Comparison of ENCODE assay signal across 29 mouse cellular contexts in genomic region chr8:22207535-22207934, GRCm38 (mm10). TPM values are rescaled to one million over a fixed set of nuclear protein-coding genes. Genes with fewer than 3 reads are reported as not detected.
DNase-seq lines count a peak whose midpoint lies in the region; ATAC-seq and TF ChIP-seq lines count a peak whose summit lies in the region.
"Had no signal": no experiment of that assay in that cellular context is flagged by ENCODE, and none has a peak within 500 bp of the region (broad histone marks: within the 10 kb centered on the region; RNA-seq: fewer than 3 reads in every experiment).

No protein-coding gene starts in this region.

- no peak for TF ChIP-seq EP300 in heart, adult 2 months (IDR thresholded peaks at IDR 0.05; ENCODE audit: insufficient read depth, low read depth, low read length)

- H3K9me3 ChIP-seq in heart, embryonic 11.5 days (replicated peaks; ENCODE audit: control insufficient read depth, low read length), result no peaks in the 10 kb centered on the region
- H3K9me3 ChIP-seq in kidney, embryonic 15.5 days (replicated peaks), result no peaks in the 10 kb centered on the region
- no peaks in the 10 kb centered on the region for H3K9me3 ChIP-seq in kidney, embryonic 14.5 days (ENCODE audit: control insufficient read depth, low read length)
- H3K9me3 ChIP-seq in megakaryocyte, embryonic 14.5 days, result no peaks in the 10 kb centered on the region
- no peaks in the 10 kb centered on the region for H3K9me3 ChIP-seq in forebrain, embryonic 14.5 days (replicated peaks; ENCODE audit: control insufficient read depth, low read length)
- H3K9me3 ChIP-seq: embryonic facial prominence, embryonic 12.5 days; hindbrain, embryonic 13.5 days; liver, embryonic 12.5 days; midbrain, embryonic 13.5 days; neural tube, embryonic 13.5 days had no signal

- intact Hi-C loops in heart, adult 2 months (cut with DNase I), result no loop called here

- H3K27ac ChIP-seq in heart, adult 2 months, result peak overlapping the region; percentile 26; the same call in 1 of the 2 replicates
- H3K27ac ChIP-seq in heart, embryonic 11.5 days (ENCODE audit: low read depth, low read length), result no peak overlapping the region
- 0 out of 2 replicates have a peak overlapping the region, but pooled peaks have one; percentile 68 for H3K27ac ChIP-seq in kidney, embryonic 15.5 days
- H3K27ac ChIP-seq in kidney, embryonic 14.5 days (ENCODE audit: low read depth, low read length), result no peak overlapping the region
- no peak overlapping the region for H3K27ac ChIP-seq in forebrain, embryonic 14.5 days (ENCODE audit: low read depth, low read length)
- H3K27ac ChIP-seq: embryonic facial prominence, embryonic 12.5 days; hindbrain, embryonic 13.5 days; midbrain, embryonic 13.5 days had no signal

- H3K4me2 ChIP-seq in heart, embryonic 11.5 days, result no peak overlapping the region
- no peak overlapping the region for H3K4me2 ChIP-seq in kidney, embryonic 15.5 days
- H3K4me2 ChIP-seq in kidney, embryonic 14.5 days (replicated peaks; ENCODE audit: low read depth, low read length), result no peak overlapping the region
- no peak overlapping the region for H3K4me2 ChIP-seq in forebrain, embryonic 14.5 days (ENCODE audit: low read length)
- H3K4me2 ChIP-seq: embryonic facial prominence, embryonic 12.5 days; hindbrain, embryonic 13.5 days; liver, embryonic 12.5 days; midbrain, embryonic 13.5 days; neural tube, embryonic 13.5 days had no signal

- no peak overlapping the region for H3K9ac ChIP-seq in heart, adult 2 months (ENCODE audit: low read depth, low read length)
- no peak overlapping the region for H3K9ac ChIP-seq in heart, embryonic 11.5 days (ENCODE audit: low read depth, low read length)
- H3K9ac ChIP-seq in kidney, embryonic 15.5 days, result no peak overlapping the region
- no peak overlapping the region for H3K9ac ChIP-seq in kidney, embryonic 14.5 days (ENCODE audit: low read depth, low read length)
- H3K9ac ChIP-seq in forebrain, embryonic 14.5 days (ENCODE audit: low read length), result no peak overlapping the region
- H3K9ac ChIP-seq: embryonic facial prominence, embryonic 12.5 days; hindbrain, embryonic 13.5 days; liver, embryonic 12.5 days; liver, postnatal 0 days; midbrain, embryonic 13.5 days; neural tube, embryonic 13.5 days had no signal

- no peaks in the 10 kb centered on the region for H3K27me3 ChIP-seq in heart, adult 2 months (ENCODE audit: control insufficient read depth, insufficient read depth, low read length)
- H3K27me3 ChIP-seq in heart, embryonic 11.5 days (ENCODE audit: control insufficient read depth, insufficient read depth, low read length), result no peaks in the 10 kb centered on the region
- H3K27me3 ChIP-seq in kidney, embryonic 15.5 days, result no peaks in the 10 kb centered on the region
- no peaks in the 10 kb centered on the region for H3K27me3 ChIP-seq in kidney, embryonic 14.5 days (ENCODE audit: control insufficient read depth, insufficient read depth, low read length)
- no peaks in the 10 kb centered on the region for H3K27me3 ChIP-seq in megakaryocyte, embryonic 14.5 days (replicated peaks)
- H3K27me3 ChIP-seq in forebrain, embryonic 14.5 days (replicated peaks; ENCODE audit: control insufficient read depth, insufficient read depth, low read length), result no peaks in the 10 kb centered on the region
- H3K27me3 ChIP-seq: embryonic facial prominence, embryonic 12.5 days; hindbrain, embryonic 13.5 days; liver, embryonic 12.5 days; midbrain, embryonic 13.5 days; neural tube, embryonic 13.5 days had no signal

- peaks cover 2% of the 10 kb centered on the region; the same call in 1 of the 2 replicates for H3K4me1 ChIP-seq in heart, adult 2 months (ENCODE audit: control insufficient read depth, insufficient read depth, low read length)
- peaks cover 11% of the 10 kb centered on the region for H3K4me1 ChIP-seq in heart, embryonic 11.5 days (ENCODE audit: control insufficient read depth, insufficient read depth, low read length)
- no peaks in the 10 kb centered on the region for H3K4me1 ChIP-seq in kidney, embryonic 15.5 days
- H3K4me1 ChIP-seq in kidney, embryonic 14.5 days (ENCODE audit: control insufficient read depth, insufficient read depth, low read length), result no peaks in the 10 kb centered on the region
- peaks cover 35% of the 10 kb centered on the region for H3K4me1 ChIP-seq in megakaryocyte, embryonic 14.5 days
- no peaks in the 10 kb centered on the region for H3K4me1 ChIP-seq in forebrain, embryonic 14.5 days (ENCODE audit: control insufficient read depth, insufficient read depth, low read length)
- H3K4me1 ChIP-seq: embryonic facial prominence, embryonic 12.5 days; hindbrain, embryonic 13.5 days; midbrain, embryonic 13.5 days; neural tube, embryonic 13.5 days had no signal

- no peak for DNase-seq in heart, adult 2 months
- DNase-seq in forebrain, embryonic 14.5 days (ENCODE audit: low spot score), result no peak
- DNase-seq: adrenal gland, postnatal 14 days; cerebellum, adult 11 months; cerebellum, adult 9-10 months; cerebellum, postnatal 36 days; embryo, embryonic 11 days; gastrocnemius, postnatal 10 days; heart, postnatal 36 days; kidney, postnatal 4 days; layer of hippocampus, postnatal 36 days; left cerebral cortex, postnatal 4 days; liver, postnatal 0 days; right cerebral cortex, postnatal 4 days; thymus, adult 2 months; thymus, postnatal 4 days had no signal

- H3K4me3 ChIP-seq in heart, adult 2 months, result no peak overlapping the region
- no peak overlapping the region for H3K4me3 ChIP-seq in heart, embryonic 11.5 days (ENCODE audit: low read depth, low read length)
- H3K4me3 ChIP-seq in kidney, embryonic 15.5 days (replicated peaks), result no peak overlapping the region
- H3K4me3 ChIP-seq in kidney, embryonic 14.5 days (ENCODE audit: low read length), result no peak overlapping the region
- peak overlapping the region; percentile 59 for H3K4me3 ChIP-seq in megakaryocyte, embryonic 14.5 days (replicated peaks)
- H3K4me3 ChIP-seq in forebrain, embryonic 14.5 days (ENCODE audit: low read depth, low read length), result no peak overlapping the region
- H3K4me3 ChIP-seq: embryonic facial prominence, embryonic 12.5 days; hindbrain, embryonic 13.5 days; liver, embryonic 12.5 days; midbrain, embryonic 13.5 days; neural tube, embryonic 13.5 days had no signal

- no peak for TF ChIP-seq POLR2A in heart, adult 2 months (IDR thresholded peaks at IDR 0.05; ENCODE audit: insufficient read depth, low read depth, low read length)

- no peak for ATAC-seq in heart, embryonic 11.5 days (replicated peaks; ENCODE audit: insufficient number of reproducible peaks, low FRiP score, low TSS enrichment)
- no peak for ATAC-seq in kidney, embryonic 15.5 days (replicated peaks; ENCODE audit: low FRiP score)
- ATAC-seq in kidney, embryonic 14.5 days (ENCODE audit: low FRiP score, low TSS enrichment), result no peak
- peak; percentile 68 for ATAC-seq in common myeloid progenitor, adult 5-6 weeks (replicated peaks; ENCODE audit: low read depth, poor library complexity, severe bottlenecking)
- no peak for ATAC-seq in forebrain, embryonic 14.5 days
- ATAC-seq: CD4-positive, CD25-positive, alpha-beta regulatory T cell, adult 4 months; forebrain, embryonic 16.5 days; intestine, embryonic 16.5 days; liver, embryonic 12.5 days; liver, postnatal 0 days; midbrain, embryonic 13.5 days had no signal

- 46% methylated on average over 4 of the region's 4 CpGs for WGBS in heart, adult 2 months
- 65% methylated on average over 4 of the region's 4 CpGs for WGBS in heart, embryonic 11.5 days (ENCODE audit: insufficient replicate concordance)
- whole genome bisulfite sequencing in kidney, embryonic 15.5 days, result 73% methylated on average over 4 of the region's 4 CpGs
- WGBS in kidney, embryonic 14.5 days, result 77% methylated on average over 4 of the region's 4 CpGs
- WGBS in forebrain, embryonic 14.5 days, result 84% methylated on average over 4 of the region's 4 CpGs

- no peak for TF ChIP-seq CTCF in heart, adult 2 months (IDR thresholded peaks at IDR 0.05)

- no peaks in the 10 kb centered on the region for H3K79me2 ChIP-seq in heart, adult 2 months (replicated peaks; ENCODE audit: control insufficient read depth, insufficient read depth, low read length)

- H3K36me3 ChIP-seq in heart, adult 2 months (ENCODE audit: control insufficient read depth, insufficient read depth, low read length), result peaks cover 4% of the 10 kb centered on the region
- peaks cover 13% of the 10 kb centered on the region for H3K36me3 ChIP-seq in heart, embryonic 11.5 days (ENCODE audit: control insufficient read depth, insufficient read depth, low read length)
- peaks cover 75% of the 10 kb centered on the region for H3K36me3 ChIP-seq in kidney, embryonic 15.5 days
- H3K36me3 ChIP-seq in kidney, embryonic 14.5 days (ENCODE audit: control insufficient read depth, insufficient read depth, low read length), result peaks cover 30% of the 10 kb centered on the region; the same call in 1 of the 2 replicates
- peaks cover 53% of the 10 kb centered on the region for H3K36me3 ChIP-seq in megakaryocyte, embryonic 14.5 days (replicated peaks; ENCODE audit: low read length)
- H3K36me3 ChIP-seq in forebrain, embryonic 14.5 days (ENCODE audit: control insufficient read depth, insufficient read depth, low read length), result peaks cover 51% of the 10 kb centered on the region

RNA-seq across cellular contexts. Expression of gene Vps36, which starts 14.9 kb away (rescaled TPM):
- 10 to 100 TPM; 25.2 to 27.0 TPM for total RNA-seq in heart, adult 2 months (2021)
- polyA plus RNA-seq in heart, adult 2 months (2012; rRNA removed), result 9.9 and 16.2 TPM in 2 replicates
- 27.7 and 29.6 TPM in 2 replicates for polyA plus RNA-seq in heart, embryonic 11.5 days (2014; fragmentation: Nextera tagmentation; extraction: Ambion mirVana)
- 38.3 and 40.6 TPM in 2 replicates for polyA plus RNA-seq in kidney, embryonic 15.5 days (2015; fragmentation: Nextera tagmentation; extraction: Ambion mirVana)
- 39.0 and 40.0 TPM in 2 replicates for polyA plus RNA-seq in kidney, embryonic 14.5 days (2014; fragmentation: Nextera tagmentation; extraction: Ambion mirVana)
- total RNA-seq in common myeloid progenitor, adult 5-6 weeks (2017), result 39.9 and 43.4 TPM in 2 replicates
- 1.4 and 7.2 TPM in 2 replicates for polyA plus RNA-seq in megakaryocyte, embryonic 14.5 days (2012; ENCODE audit: insufficient read depth, low replicate concordance)
- 29.1 and 32.8 TPM in 2 replicates for polyA plus RNA-seq in forebrain, embryonic 14.5 days (2014; fragmentation: Nextera tagmentation; extraction: Ambion mirVana)

RNA-seq across cellular contexts. Expression of gene Thsd1, which starts 19.6 kb away (rescaled TPM):
- total RNA-seq in heart, adult 2 months (2021), result 1 to 10 TPM; 4.8 TPM
- polyA plus RNA-seq in heart, adult 2 months (2012; rRNA removed), result 4.4 and 6.2 TPM in 2 replicates
- polyA plus RNA-seq in heart, embryonic 11.5 days (2014; fragmentation: Nextera tagmentation; extraction: Ambion mirVana), result 14.4 and 15.8 TPM in 2 replicates
- polyA plus RNA-seq in kidney, embryonic 15.5 days (2015; fragmentation: Nextera tagmentation; extraction: Ambion mirVana), result 14.5 and 16.3 TPM in 2 replicates
- polyA plus RNA-seq in kidney, embryonic 14.5 days (2014; fragmentation: Nextera tagmentation; extraction: Ambion mirVana), result 9.2 and 13.2 TPM in 2 replicates
- 4.9 and 6.0 TPM in 2 replicates for total RNA-seq in common myeloid progenitor, adult 5-6 weeks (2017)
- polyA plus RNA-seq in megakaryocyte, embryonic 14.5 days (2012; ENCODE audit: insufficient read depth, low replicate concordance), result 2.0 TPM in 1 of 2 replicates, not detected in the other
- polyA plus RNA-seq in forebrain, embryonic 14.5 days (2014; fragmentation: Nextera tagmentation; extraction: Ambion mirVana), result 6.1 and 7.3 TPM in 2 replicates

RNA-seq across cellular contexts. Expression of gene Ckap2, which starts 21.9 kb away (rescaled TPM):
- total RNA-seq in heart, adult 2 months (2021), result under 1 TPM; 0.11 to 0.29 TPM
- 0.21 and 0.53 TPM in 2 replicates for polyA plus RNA-seq in heart, adult 2 months (2012; rRNA removed)
- polyA plus RNA-seq in heart, embryonic 11.5 days (2014; fragmentation: Nextera tagmentation; extraction: Ambion mirVana), result 37.4 and 37.6 TPM in 2 replicates
- 39.9 and 41.7 TPM in 2 replicates for polyA plus RNA-seq in kidney, embryonic 15.5 days (2015; fragmentation: Nextera tagmentation; extraction: Ambion mirVana)
- polyA plus RNA-seq in kidney, embryonic 14.5 days (2014; fragmentation: Nextera tagmentation; extraction: Ambion mirVana), result 37.8 and 47.7 TPM in 2 replicates
- total RNA-seq in common myeloid progenitor, adult 5-6 weeks (2017), result 52.3 and 54.7 TPM in 2 replicates
- polyA plus RNA-seq in megakaryocyte, embryonic 14.5 days (2012; ENCODE audit: insufficient read depth, low replicate concordance), result 2.2 TPM in 1 of 2 replicates, not detected in the other
- 32.0 and 39.1 TPM in 2 replicates for polyA plus RNA-seq in forebrain, embryonic 14.5 days (2014; fragmentation: Nextera tagmentation; extraction: Ambion mirVana)

RNA-seq across cellular contexts. Expression of gene Nek3, which starts 41.3 kb away (rescaled TPM):
- 1 to 10 TPM; 1.4 to 2.1 TPM for total RNA-seq in heart, adult 2 months (2021)
- 1.00 and 1.9 TPM in 2 replicates for polyA plus RNA-seq in heart, adult 2 months (2012; rRNA removed)
- 5.8 and 7.8 TPM in 2 replicates for polyA plus RNA-seq in heart, embryonic 11.5 days (2014; fragmentation: Nextera tagmentation; extraction: Ambion mirVana)
- 4.8 and 5.5 TPM in 2 replicates for polyA plus RNA-seq in kidney, embryonic 15.5 days (2015; fragmentation: Nextera tagmentation; extraction: Ambion mirVana)
- polyA plus RNA-seq in kidney, embryonic 14.5 days (2014; fragmentation: Nextera tagmentation; extraction: Ambion mirVana), result 4.7 and 6.8 TPM in 2 replicates
- 2.8 and 5.7 TPM in 2 replicates for total RNA-seq in common myeloid progenitor, adult 5-6 weeks (2017)
- 0.62 and 0.86 TPM in 2 replicates for polyA plus RNA-seq in megakaryocyte, embryonic 14.5 days (2012; ENCODE audit: insufficient read depth, low replicate concordance)
- 7.5 and 7.9 TPM in 2 replicates for polyA plus RNA-seq in forebrain, embryonic 14.5 days (2014; fragmentation: Nextera tagmentation; extraction: Ambion mirVana)

Comparison
In these comparisons a context has a peak if more than half of its experiments do, and no peak if none do; other contexts are left out.
1. H3K27ac ChIP-seq: peak in heart, adult 2 months (single experiment) and kidney, embryonic 15.5 days (single experiment); none in heart, embryonic 11.5 days (single experiment), kidney, embryonic 14.5 days (single experiment) and forebrain, embryonic 14.5 days (single experiment).
2. RNA of gene Ckap2, which starts 21.9 kb away (polyA plus RNA-seq): 37.8 to 47.7 TPM in kidney, embryonic 14.5 days, 39.9 to 41.7 TPM in kidney, embryonic 15.5 days, 32.0 to 39.1 TPM in forebrain, embryonic 14.5 days and 37.4 to 37.6 TPM in heart, embryonic 11.5 days; 2.2 TPM in megakaryocyte, embryonic 14.5 days and 0.21 to 0.53 TPM in heart, adult 2 months; every median in the first group is over 10 times any median in the second.